Mouse (Mus musculus) small intestine, adult 2 months (tissue): Measurements from ENCODE around the gene Mgll. TPM values are rescaled to one million over a fixed set of nuclear protein-coding genes. Genes with fewer than 3 reads are reported as not detected.

Experiments
- H3K27ac ChIP-seq: fragments of 200-500 bp; 2 replicates; pipeline ENCODE4 v1.5.1; 2012; ENCODE audit warnings: low read depth, low read length, control low read depth, inconsistent platforms; ENCODE audit not compliant: insufficient read depth
- H3K27me3 ChIP-seq: fragments of 200-500 bp; 2 replicates; pipeline ENCODE4 v1.6.1; 2012; ENCODE audit warnings: mild to moderate bottlenecking, moderate library complexity, low read length, inconsistent platforms; ENCODE audit not compliant: control insufficient read depth, insufficient read depth
- H3K36me3 ChIP-seq: fragments of 200-500 bp; 2 replicates; pipeline ENCODE4 v1.6.1; 2012; ENCODE audit warnings: mild to moderate bottlenecking, low read length, control low read depth, inconsistent platforms; ENCODE audit not compliant: control insufficient read depth, insufficient read depth
- H3K4me1 ChIP-seq: fragments of 200-500 bp; 2 replicates; pipeline ENCODE4 v1.6.1; 2012; ENCODE audit warnings: low read length, inconsistent platforms, mixed read lengths; ENCODE audit not compliant: control insufficient read depth, insufficient read depth, insufficient read length
- H3K4me3 ChIP-seq: fragments of 200-500 bp; 2 replicates; pipeline ENCODE4 v1.5.1; 2012; ENCODE audit warnings: low read depth, mild to moderate bottlenecking, control low read depth, inconsistent platforms, low read length, moderate library complexity
- CTCF ChIP-seq: fragments of 200-500 bp; IDR thresholded peaks from 2 replicates; pipeline ENCODE4 v1.5.1; 2012; ENCODE audit warnings: low read depth, mild to moderate bottlenecking, control low read depth, inconsistent platforms, low read length, moderate library complexity, mixed read lengths; ENCODE audit not compliant: insufficient replicate concordance, insufficient read length; ENCODE audit errors: extremely low read depth
- POLR2A ChIP-seq: fragments of 200-500 bp; IDR thresholded peaks from 2 replicates; pipeline ENCODE4 v1.6.1; 2012; ENCODE audit warnings: low read depth, mild to moderate bottlenecking, control low read depth, inconsistent platforms, low read length, moderate library complexity
- WGBS: fragments of 180-500 bp; shearing (Covaris S2); methylation state at CpG from one replicate; pipeline ENCODE4 v1.1.7; 2018; 5-methylcytosine and 5-hydroxymethylcytosine counted together
- polyA plus RNA-seq: library from polyadenylated mRNA; depleted of rRNA; stranded (reverse); fragments of >200 nt; gene quantifications from 2 replicates; pipeline ENCODE4 v1.2.3, GENCODE M21; 2012

The Mgll gene
- polyA plus RNA-seq, 1 experiment, result 29.5 TPM

DNA sequence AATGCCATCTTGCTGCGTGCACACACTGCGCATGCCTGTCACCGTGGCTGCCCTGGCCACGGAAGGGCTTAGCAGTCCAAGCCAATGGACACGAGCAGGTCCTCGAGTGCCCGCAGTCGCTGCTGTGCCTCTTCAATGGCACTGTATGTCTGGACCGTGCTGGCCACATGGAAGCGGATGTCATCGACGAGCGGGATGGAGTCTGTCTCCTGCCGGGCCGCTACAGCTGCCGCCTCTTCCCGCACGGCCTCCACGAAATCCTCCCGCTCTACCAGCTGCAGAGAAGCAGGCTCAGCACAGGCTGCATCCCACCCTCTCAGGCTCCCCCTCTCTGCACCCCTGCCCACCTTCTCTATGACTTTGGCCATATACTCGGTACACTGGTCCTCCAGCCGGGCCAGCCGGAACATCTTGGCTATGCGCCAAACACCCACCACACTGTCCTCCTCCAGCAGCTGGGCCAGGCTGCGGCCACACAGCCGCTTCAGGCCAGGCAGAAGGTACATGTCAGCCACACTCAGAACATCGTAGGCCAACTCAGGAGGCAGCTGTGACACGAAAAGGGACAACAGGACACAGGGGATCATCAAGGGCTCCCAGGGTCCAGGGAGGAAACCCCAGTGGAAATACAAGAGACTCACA is 112.1 kb downstream of the Mgll start:
- no peak for TF ChIP-seq CTCF
- no peak for TF ChIP-seq POLR2A
- H3K4me3 ChIP-seq, result no peak overlapping the region
- no peak overlapping the region for H3K27ac ChIP-seq
- H3K4me1 ChIP-seq, result peaks cover 5% of the 10 kb centered on the region; the same call in 1 of the 2 replicates
- WGBS, result 89% methylated on average over 28 of the region's 28 CpGs
- no peaks in the 10 kb centered on the region for H3K27me3 ChIP-seq
- H3K36me3 ChIP-seq, result peaks cover 33% of the 10 kb centered on the region

GRCm38 (mm10) chr6:88837999-88838398 is 113.8 kb downstream of the Mgll start:
- TF ChIP-seq POLR2A, result no peak
- no peak for TF ChIP-seq CTCF
- H3K27me3 ChIP-seq, result no peaks in the 10 kb centered on the region
- H3K4me1 ChIP-seq, result peaks cover 5% of the 10 kb centered on the region
- peaks cover 33% of the 10 kb centered on the region for H3K36me3 ChIP-seq
- H3K27ac ChIP-seq, result no peak overlapping the region
- WGBS, result 94% methylated on average over 12 of the region's 12 CpGs
- H3K4me3 ChIP-seq, result no peak overlapping the region

DNA sequence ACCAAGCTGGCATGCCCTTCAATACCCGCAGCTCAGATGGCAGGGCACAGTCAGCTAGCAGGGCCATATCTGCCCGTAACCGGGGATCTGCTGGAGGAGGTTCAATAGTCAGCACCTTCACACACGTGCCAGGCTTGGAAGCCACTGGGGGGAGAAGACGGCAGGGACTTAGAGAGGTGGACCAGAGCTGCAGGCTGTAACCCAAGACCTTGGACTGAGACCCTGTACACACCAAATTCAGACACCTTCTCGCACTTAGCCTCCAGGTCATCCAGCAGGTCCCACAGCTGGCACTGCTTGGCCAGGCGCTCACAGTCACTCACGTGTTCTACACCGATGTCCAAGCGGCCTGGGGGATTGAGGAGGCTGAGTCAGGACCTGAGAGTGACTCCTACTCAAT is 114.4 kb downstream of the Mgll start:
- peaks cover 33% of the 10 kb centered on the region for H3K36me3 ChIP-seq
- TF ChIP-seq POLR2A, result no peak
- no peak for TF ChIP-seq CTCF
- peaks cover 5% of the 10 kb centered on the region for H3K4me1 ChIP-seq
- WGBS, result 94% methylated on average over 10 of the region's 10 CpGs
- H3K27ac ChIP-seq, result no peak overlapping the region
- H3K4me3 ChIP-seq, result no peak overlapping the region
- no peaks in the 10 kb centered on the region for H3K27me3 ChIP-seq

- H3K36me3 ChIP-seq, result peaks cover 33% of the 10 kb centered on the region
- peaks cover 5% of the 10 kb centered on the region for H3K4me1 ChIP-seq
- H3K27ac ChIP-seq, result no peak overlapping the region
- TF ChIP-seq CTCF (no peak), POLR2A (no peak)
- no peak overlapping the region for H3K4me3 ChIP-seq
- WGBS, result 88% methylated on average over 26 of the region's 26 CpGs
- H3K27me3 ChIP-seq, result no peaks in the 10 kb centered on the region
Observed at GRCm38 (mm10) chr6:88839135-88839970, 115.1 kb downstream of the Mgll start.

GRCm38 (mm10) chr6:88840211-88840610 is 116.0 kb downstream of the Mgll start:
- no peaks in the 10 kb centered on the region for H3K27me3 ChIP-seq
- H3K4me3 ChIP-seq, result no peak overlapping the region
- no peak overlapping the region for H3K27ac ChIP-seq
- WGBS, result 77% methylated on average over 3 of the region's 3 CpGs
- TF ChIP-seq CTCF (no peak), POLR2A (no peak)
- H3K4me1 ChIP-seq, result peaks cover 5% of the 10 kb centered on the region
- H3K36me3 ChIP-seq, result peaks cover 33% of the 10 kb centered on the region

- peaks cover 5% of the 10 kb centered on the region for H3K4me1 ChIP-seq
Observed at GRCm38 (mm10) chr6:88840791-88841513, 116.7 kb downstream of the Mgll start.

DNA sequence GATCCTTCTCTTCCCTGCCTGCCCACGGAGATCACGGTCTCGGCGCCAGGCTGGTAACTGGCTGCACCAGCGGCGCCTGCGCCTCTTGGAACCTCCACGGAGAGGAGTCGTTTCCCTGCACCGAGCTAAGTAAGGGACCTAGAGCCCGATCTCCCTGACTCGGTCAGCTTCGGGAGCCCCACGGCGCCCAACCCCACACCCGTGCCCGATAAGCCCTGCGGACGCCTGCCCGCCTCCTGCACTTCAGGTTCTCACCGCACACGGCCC is 117.2 kb downstream of the Mgll start:
- 1% methylated on average over 22 of the region's 22 CpGs for WGBS
- TF ChIP-seq CTCF (no peak), POLR2A (no peak)
- Histone ChIP-seq H3K27me3 (no peaks in the 10 kb centered on the region), H3K4me3 (peak overlapping the region; percentile 76), H3K4me1 (peaks cover 5% of the 10 kb centered on the region), H3K36me3 (peaks cover 26% of the 10 kb centered on the region), H3K27ac (peak overlapping the region; percentile 55)

More at GRCm38 (mm10) chr6:88840791-88841513, 116.7 kb downstream of the Mgll start:
- WGBS, result 49% methylated on average over 9 of the region's 9 CpGs
- Histone ChIP-seq H3K27ac (peak overlapping the region; percentile 55), H3K4me3 (peak overlapping the region; percentile 76), H3K36me3 (peaks cover 31% of the 10 kb centered on the region), H3K27me3 (no peaks in the 10 kb centered on the region)
- TF ChIP-seq CTCF, result no peak
- TF ChIP-seq POLR2A, result no peak
